Mouse (Mus musculus): ENCODE results near the gene Ermap.

- TF ChIP-seq POLR2A (IDR thresholded peaks at IDR 0.05; ENCODE audit: extremely low read depth, insufficient read depth, low read length) (no peak), CTCF (IDR thresholded peaks at IDR 0.05; ENCODE audit: extremely low read depth, insufficient read depth, low read length) (no peak)
These were observed 62.6 kb downstream of the Ermap start for GRCm38 (mm10) chr4:119127229-119127628.

All from cortical plate, adult 2 months (tissue).